Mouse (Mus musculus) embryonic fibroblast, embryonic 13.5 days (primary cell): Measurements from ENCODE around the gene A830031A19Rik. TPM values are rescaled to one million over a fixed set of nuclear protein-coding genes. Genes with fewer than 3 reads are reported as not detected.

ENCODE experiments used
- H3K27ac ChIP-seq: 2 replicates; pipeline ENCODE4 v1.5.1; 2012; ENCODE audit warnings: low read length, control low read depth, inconsistent platforms; ENCODE audit not compliant: insufficient read depth
- H3K4me1 ChIP-seq: 2 replicates; pipeline ENCODE4 v1.6.1; 2011; ENCODE audit warnings: low read length; ENCODE audit not compliant: control insufficient read depth, insufficient read depth
- H3K4me3 ChIP-seq: 2 replicates; pipeline ENCODE4 v1.5.1; 2011; ENCODE audit warnings: mild to moderate bottlenecking, control low read depth, low read length; ENCODE audit not compliant: insufficient read depth
- CTCF ChIP-seq: IDR thresholded peaks from 2 replicates; pipeline ENCODE4 v1.5.1; 2011; ENCODE audit warnings: mild to moderate bottlenecking, control low read depth, low read length, moderate library complexity, borderline replicate concordance; ENCODE audit not compliant: insufficient read depth
- POLR2A ChIP-seq: IDR thresholded peaks from 2 replicates; pipeline ENCODE4 v1.6.1; 2011; ENCODE audit warnings: low read depth, mild to moderate bottlenecking, control low read depth, low read length, moderate library complexity
- polyA plus RNA-seq: library from polyadenylated mRNA; stranded (reverse); fragments of >200 nt; gene quantifications from 2 replicates; pipeline ENCODE4 v1.2.4, GENCODE M21; 2011; ENCODE audit warnings: low read depth; ENCODE audit not compliant: missing spikeins, insufficient read length

A830031A19Rik gene
- polyA plus RNA-seq, 1 experiment: not detected

- Histone ChIP-seq H3K4me3 (no peak overlapping the region), H3K27ac (no peak overlapping the region), H3K4me1 (no peaks in the 10 kb centered on the region)
- no peak for TF ChIP-seq CTCF
- TF ChIP-seq POLR2A: no peak
These were observed 62.6 kb downstream of the A830031A19Rik start for GRCm38 (mm10) chr11:24012301-24012700.

- TF ChIP-seq CTCF (no peak), POLR2A (no peak)
- Histone ChIP-seq H3K4me3 (no peak overlapping the region), H3K27ac (no peak overlapping the region), H3K4me1 (no peaks in the 10 kb centered on the region)
These were observed 65.9 kb downstream of the A830031A19Rik start for GRCm38 (mm10) chr11:24008976-24009375.

DNA sequence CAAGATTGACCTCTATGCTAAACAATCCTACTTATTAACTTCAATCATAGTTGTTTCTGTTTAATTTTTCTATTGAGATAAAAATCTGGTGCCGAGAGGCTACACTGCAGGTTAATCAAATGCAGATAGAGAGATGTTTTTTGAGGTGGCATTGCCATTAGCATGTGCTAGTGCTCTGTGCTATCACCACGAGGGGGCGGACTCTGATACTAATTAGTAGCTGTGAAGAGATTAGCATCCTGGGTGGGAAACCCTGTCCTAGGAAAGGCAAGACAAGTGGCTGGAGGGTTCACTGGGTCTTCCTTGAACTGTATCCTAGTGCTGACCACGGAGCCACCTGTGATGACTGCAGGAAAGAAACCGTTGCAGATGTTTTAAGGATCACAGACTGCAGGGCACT lies 66.6 kb downstream of the A830031A19Rik start:
- Histone ChIP-seq H3K4me1 (no peaks in the 10 kb centered on the region), H3K4me3 (no peak overlapping the region), H3K27ac (no peak overlapping the region)
- TF ChIP-seq POLR2A (no peak), CTCF (no peak)

- Histone ChIP-seq H3K4me3 (no peak overlapping the region), H3K27ac (no peak overlapping the region), H3K4me1 (no peaks in the 10 kb centered on the region)
- no peak for TF ChIP-seq POLR2A
- TF ChIP-seq CTCF: no peak
These were observed 69.3 kb downstream of the A830031A19Rik start for GRCm38 (mm10) chr11:24005445-24006156.

DNA sequence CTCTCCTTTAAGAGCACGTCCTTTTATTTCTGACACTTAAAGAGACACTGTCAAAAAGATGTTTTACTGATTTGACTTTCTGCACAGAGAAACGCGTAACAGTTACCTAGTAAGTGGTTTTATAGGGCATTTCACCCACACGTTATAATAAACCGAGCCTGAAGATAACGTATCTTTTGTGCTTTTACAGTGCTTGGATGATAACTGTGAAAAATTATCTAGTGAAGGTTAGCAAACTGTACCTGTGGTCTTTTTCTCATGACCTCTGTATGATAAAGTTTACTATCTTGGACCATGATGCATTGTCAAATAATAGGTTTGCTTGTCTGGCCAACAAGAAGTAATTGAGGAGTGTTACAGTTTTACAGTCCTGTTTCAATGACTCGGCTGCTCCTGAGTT lies 74.2 kb downstream of the A830031A19Rik start:
- Histone ChIP-seq H3K4me3 (no peak overlapping the region), H3K4me1 (no peaks in the 10 kb centered on the region), H3K27ac (no peak overlapping the region)
- TF ChIP-seq CTCF: no peak
- no peak for TF ChIP-seq POLR2A

Other genes starting within 250 kb of the A830031A19Rik start
- gene Papolg, start 179.8 kb downstream of the A830031A19Rik start, polyA plus RNA-seq: 14.1 and 16.2 TPM in 2 replicates
- gene Bcl11a, start 3.0 kb upstream of the A830031A19Rik start, polyA plus RNA-seq: 2.0 and 7.6 TPM in 2 replicates